Mouse (Mus musculus) kidney, postnatal 4 days (tissue): ENCODE measurements around the gene Pls3.
A peak's percentile ranks its signal among the peaks of the same experiment; 100 is the strongest.

Experiments used
- DNase-seq, 2 experiments: peaks; one replicate each; pipeline ENCODE4 v3.0.0; 2021; ENCODE audit warnings: mixed read lengths in 2 of 2

The Pls3 gene

DNA sequence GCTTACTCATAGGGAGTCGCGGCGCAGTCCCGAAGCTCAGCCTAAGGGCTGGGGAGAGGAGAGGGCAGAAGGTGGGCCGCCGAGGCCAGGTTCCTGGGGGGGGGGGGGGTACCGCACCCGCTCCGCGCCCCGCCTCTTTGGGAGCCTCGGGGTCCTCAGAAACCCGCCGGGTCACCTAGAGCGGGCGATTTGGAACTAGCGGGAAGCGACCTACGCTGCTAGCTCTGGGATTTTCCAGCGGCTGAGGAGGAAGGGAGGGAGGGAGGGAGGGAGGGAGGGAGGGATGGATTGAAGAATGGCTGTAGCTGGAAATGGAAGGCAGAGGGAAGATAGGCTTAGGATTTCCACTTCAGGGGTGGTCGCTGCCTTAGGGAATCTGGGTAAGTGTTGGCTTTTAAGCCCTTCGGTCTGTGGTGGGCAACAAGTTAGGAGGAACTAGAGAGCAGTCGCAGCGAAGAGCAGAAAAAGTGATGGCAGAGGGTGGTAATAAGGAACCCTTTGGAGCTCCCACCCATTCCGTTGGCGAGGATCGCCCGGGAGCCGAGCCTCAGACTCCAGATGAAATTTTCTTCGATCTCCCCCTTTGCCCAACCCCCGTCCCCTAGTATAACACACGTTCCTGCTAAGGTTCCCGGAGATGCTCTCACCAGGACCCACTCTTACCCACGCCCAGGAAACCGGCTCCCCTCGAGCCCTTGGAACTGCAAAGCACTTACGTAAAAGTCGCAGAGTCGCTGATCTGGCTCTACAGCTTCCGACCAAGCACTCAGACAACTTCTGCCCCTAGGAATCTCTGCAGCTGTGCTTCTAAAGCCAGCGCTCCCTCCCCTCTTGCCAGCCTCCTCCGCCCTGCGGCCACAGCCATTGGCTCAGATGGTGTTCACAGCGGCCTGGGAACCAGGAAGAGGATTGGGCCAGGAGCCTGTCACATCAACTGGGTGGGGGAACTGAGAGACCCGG, at the start of gene Pls3:
Pls3 (minus strand) TSS at position 851 of the 960 bp plus-strand sequence.
- DNase-seq: peak; percentile 91

GRCm38 (mm10) chrX:75895716-75896115, 20.7 kb upstream of the Pls3 start:
- DNase-seq: peak in 1 of 2 experiments; percentile 2

DNA sequence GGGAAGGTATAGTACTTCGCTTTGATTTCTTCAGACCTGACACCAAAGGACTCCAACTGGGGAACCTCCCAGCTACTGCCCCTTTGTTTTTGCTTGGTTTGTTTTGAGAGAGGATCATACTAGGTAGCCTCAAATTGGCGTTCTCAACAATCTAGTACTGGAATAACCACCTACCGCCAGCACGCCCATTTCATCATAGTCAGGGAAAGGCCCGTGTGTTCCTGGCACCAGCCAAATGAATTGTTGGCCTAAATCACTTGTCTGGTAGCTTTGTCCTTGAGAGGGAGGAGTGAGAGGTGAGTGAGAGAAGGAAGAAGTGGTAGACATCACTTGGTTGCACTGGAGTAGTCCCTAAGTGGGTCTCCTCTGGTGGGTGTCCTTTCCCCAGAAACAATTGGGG, 584 bp upstream of the Pls3 start:
- peak in 1 of 2 experiments; percentile 1 for DNase-seq

DNA sequence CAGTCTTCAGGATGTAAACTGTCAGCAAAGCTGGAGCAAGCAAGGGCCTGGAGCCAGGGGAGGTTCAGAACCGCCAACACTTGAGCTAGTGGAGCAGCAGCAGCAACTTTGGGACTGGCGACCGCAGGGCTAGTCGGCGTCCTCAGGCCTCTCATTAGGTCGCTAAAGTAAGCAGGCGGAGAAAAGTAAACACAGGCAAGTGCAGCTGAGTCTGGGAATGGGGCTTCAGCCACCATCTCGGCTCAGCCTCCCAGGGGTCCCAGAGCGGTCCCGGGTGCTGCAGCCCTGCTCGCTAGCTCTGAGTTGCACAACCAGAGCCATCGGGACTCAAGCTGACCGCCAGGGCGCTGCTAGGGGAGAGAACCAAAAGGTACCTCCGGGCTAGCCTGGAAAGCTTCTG, 1.2 kb downstream of the Pls3 start:
- peak; percentile 53 to 70 for DNase-seq

- peak in 1 of 2 experiments; percentile 1 for DNase-seq
These were observed 1.7 kb downstream of the Pls3 start for GRCm38 (mm10) chrX:75873253-75873652.

DNA sequence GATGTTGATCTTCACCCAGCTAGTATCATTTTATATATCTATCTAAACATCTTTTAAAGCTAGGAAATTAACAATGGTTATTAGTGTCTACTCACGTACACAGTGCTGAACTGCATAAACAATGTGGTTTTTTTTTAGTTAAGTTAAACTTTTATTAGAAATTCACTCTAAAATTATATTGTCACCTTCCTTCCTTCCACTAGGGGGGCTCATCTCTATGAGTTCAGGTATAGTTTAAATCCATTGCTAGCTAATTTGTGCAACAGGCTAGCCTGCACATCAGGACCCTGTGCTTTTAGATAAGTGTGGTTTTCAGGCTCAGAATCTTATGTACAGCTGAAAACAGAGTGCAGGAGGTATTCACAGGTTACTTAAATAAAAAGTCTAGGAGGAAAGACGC, 3.1 kb downstream of the Pls3 start:
- DNase-seq: no peak

DNA sequence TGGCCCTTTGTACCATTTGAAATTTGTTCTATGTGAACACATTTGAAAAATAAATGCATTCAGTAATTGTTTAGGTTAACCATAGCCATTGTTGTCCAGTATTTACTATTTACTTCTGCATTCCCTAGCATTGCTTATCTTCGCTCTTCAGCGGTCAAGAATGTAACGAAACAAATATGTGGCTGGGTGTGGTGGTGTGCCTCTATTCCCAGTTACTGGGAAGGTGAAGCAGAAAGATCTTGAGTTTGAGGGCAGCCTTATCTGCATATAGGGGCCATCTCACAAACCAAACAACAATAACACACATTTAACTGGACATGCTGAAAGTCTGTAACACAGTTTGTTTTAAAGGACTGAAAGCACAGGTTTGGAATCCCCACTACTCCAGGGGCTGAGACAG, 13.3 kb downstream of the Pls3 start:
- no peak for DNase-seq

DNA sequence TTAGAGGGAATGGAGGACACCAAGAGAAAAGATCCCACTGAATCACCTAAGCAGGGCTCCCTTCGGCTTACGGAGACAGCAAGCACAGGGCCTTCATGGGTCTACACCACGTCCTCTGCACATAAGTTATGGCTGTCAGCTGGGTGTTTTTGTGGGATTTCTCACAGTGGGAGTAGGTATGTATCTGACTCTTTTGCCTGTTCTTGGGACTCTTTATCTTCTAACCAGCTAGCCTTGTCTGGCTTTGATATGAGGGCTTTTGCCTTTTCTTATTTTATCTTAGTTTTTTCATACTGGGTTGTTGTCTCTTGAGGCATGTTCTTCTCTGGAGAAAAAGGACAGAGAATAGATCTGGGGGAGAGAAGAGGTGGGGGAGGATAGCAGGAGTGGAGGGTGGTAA, 20.7 kb downstream of the Pls3 start:
- no peak for DNase-seq

GRCm38 (mm10) chrX:75844290-75844689, 30.7 kb downstream of the Pls3 start:
- DNase-seq: no peak

- no peak for DNase-seq
These were observed 32.1 kb downstream of the Pls3 start for GRCm38 (mm10) chrX:75842835-75843234.

GRCm38 (mm10) chrX:75842120-75842519, 32.9 kb downstream of the Pls3 start:
- no peak for DNase-seq

GRCm38 (mm10) chrX:75840263-75840662, 34.7 kb downstream of the Pls3 start:
- no peak for DNase-seq

GRCm38 (mm10) chrX:75834836-75835235, 40.1 kb downstream of the Pls3 start:
- DNase-seq: no peak

DNA sequence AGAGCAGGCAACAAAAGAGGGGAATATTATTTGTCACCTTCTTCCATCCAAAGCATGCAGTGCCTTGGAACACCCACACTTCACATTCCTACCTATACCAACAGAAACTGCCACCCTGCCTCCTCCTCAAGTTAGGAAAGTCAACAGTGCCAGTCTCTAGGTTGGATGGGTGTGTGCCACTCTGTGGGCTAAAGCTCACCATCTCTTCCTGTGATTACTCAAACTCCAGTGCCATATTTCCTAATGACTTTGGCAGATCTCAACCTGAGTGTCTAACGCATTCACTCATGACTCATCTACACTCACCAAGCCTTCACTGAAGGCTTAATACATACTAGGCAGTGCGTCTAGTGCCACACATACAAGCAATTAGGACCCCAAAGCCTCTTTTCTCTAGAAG, 40.7 kb downstream of the Pls3 start:
- DNase-seq: no peak

DNA sequence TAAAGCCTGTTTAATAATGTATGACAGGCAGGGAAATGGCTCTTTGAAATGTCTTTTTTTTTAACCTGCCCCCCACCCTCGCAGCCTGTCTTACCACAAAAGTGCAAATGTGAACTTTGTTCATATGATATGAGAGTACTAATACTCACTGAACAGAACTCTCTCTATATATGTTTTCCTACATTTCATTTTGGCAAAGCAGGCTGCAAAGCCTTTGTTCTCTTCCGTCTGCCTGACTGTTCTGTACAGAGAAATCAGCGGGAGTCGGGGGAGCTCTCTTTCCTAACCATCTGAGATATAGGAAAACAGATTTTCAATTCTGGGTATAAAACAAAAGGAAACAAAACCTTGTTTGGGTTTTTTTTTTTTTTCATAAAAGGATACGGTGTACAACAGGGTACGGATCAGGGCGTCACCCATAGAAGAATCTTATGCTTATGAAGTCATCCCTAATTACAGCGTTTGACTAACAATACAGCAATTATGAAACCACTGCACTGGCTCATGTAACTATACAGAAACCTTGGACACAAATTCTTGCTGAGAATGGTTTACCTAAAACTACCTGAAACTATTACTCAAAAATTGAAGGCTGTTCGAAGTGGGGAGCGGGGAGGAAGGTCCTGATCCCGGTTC, 41.9 kb downstream of the Pls3 start:
- no peak for DNase-seq

DNA sequence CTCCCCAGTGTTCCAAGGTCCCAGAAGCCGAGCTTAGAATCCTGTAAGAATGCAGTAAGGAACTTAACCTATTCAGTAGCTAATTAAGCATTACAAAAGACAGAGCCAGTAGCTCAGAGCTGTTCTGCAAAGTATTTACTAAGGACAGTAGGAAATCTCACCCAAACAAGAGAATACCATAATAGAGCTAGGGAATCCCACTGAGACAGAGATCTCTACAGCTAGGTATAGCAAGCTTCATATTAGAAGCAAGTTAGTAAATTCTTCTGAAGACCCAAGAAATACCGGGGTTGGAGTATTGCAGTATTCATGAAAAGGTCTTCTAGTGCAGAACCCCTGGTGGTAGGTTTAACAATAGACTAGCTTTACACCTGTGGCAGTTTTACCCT, 45.1 kb downstream of the Pls3 start:
- DNase-seq: no peak

DNA sequence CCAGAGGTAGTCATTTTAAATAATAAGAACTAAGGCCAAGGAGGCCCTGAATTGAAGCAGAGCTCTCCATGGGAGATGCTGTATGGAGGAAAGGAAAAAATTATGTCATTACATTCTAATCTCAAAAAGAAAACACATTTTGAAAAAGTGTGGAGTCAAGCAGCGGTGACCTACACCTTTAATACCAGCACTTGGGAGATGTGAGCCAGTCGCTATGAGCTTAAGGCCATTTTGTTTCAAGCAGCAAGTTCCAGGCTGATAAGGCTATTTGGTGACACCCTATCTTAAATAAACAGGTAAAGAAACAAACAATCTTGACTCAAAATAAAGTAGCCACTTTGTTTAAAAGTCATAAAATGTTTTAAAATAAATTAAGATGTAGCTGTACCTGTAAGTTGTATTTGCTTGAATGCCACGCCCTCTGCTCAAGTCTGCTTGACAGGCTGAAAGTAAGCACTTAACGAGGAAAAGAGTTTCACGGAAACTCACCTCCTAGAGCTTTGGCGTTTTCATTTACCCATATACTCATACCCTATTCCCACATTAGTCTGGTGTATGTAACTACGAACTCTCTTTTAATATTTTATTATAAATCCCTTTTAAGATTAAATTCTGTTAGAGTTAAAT, 45.6 kb downstream of the Pls3 start:
- DNase-seq: no peak

DNA sequence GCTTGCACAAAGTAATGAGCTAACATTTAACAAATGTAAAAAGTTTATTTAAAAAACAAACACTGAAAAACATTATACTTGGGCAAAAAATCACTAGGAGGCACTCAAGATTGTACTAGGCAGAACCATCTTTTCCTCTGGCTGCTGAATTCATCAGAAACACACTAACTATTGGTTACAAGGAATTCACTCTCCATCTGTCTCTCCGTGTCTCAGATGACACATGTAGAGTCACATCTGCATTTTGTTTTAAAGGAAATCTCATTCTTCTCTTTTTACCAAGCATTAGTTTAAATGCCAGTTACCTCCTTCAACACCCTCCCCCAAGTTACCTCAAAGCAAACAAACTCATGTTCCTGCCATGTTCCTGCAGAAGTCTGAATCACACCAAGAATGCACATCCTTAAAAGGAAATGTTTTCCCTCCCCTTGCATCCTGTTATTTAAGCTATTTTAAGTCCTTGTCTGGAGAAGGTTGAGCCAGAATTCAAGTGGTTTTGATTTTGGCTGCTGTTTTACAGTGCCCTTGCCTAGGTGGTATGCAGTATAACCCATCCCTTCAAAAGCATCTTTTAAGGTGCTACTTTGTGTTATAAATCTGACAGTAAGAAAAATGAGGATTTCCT, 56.2 kb downstream of the Pls3 start:
- no peak for DNase-seq

- peak in 1 of 2 experiments; percentile 6 for DNase-seq
These were observed 60.0 kb downstream of the Pls3 start for GRCm38 (mm10) chrX:75814958-75815357.

- DNase-seq: no peak
These were observed 60.9 kb downstream of the Pls3 start for GRCm38 (mm10) chrX:75814123-75814522.

DNA sequence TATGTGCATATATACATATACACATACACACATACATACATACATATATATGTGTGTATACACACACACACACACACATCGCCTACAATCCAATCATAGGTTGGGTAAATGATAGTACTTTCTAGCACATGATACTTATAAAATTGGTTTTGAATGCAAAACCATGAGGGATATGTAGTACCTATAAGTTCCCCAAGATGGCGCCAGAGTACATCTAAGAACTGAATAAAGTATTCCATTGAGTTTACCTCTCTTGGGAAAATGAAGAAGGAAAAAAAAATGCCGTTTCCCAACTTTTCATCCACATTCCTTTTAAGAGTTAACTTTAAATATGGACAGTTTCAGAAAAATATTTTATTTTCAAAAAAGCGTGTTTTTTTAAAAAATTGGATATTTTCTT, 78.4 kb downstream of the Pls3 start:
- DNase-seq: peak; percentile 2 to 9

- no peak for DNase-seq
These were observed 95.2 kb downstream of the Pls3 start for GRCm38 (mm10) chrX:75779796-75780195.

- peak; percentile 6 to 42 for DNase-seq
These were observed 97.5 kb downstream of the Pls3 start for GRCm38 (mm10) chrX:75777461-75777860.
